Mouse (Mus musculus): ENCODE measurements at regions not wholly inside any gene's neighbourhood (a gene's known extent, or its start where the extent isn't known, plus 50 kb on each side); places are given as distances from the start of the nearest gene placed in this dataset.

DNA sequence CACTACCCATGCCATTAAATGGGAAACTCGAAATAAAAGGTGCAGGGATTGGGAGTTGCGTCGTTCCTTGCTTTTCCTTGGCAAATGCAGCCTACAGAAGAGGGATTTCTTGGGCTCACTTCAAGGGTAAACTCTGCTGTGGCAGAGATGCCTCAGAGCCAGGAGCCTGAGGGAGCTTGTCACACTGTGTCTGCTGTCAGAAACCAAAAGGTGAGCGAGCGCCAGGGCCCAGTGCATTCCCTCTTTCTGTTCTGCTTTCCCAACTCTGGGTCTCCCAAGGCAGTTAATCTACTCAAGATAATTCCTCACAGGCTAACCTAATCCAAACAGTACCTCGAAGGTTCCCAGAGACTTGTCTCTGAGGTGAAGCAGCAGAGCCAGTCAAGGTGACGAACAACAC lies 179.5 kb downstream of the Ttc8 start:
- DNase-seq = no peak

- DNase-seq = no peak
Observed at GRCm38 (mm10) chr12:99108616-99109015, 188.2 kb downstream of the Ttc8 start.

- no peak for DNase-seq
Observed at GRCm38 (mm10) chr12:99113781-99114180, 193.4 kb downstream of the Ttc8 start.

DNA sequence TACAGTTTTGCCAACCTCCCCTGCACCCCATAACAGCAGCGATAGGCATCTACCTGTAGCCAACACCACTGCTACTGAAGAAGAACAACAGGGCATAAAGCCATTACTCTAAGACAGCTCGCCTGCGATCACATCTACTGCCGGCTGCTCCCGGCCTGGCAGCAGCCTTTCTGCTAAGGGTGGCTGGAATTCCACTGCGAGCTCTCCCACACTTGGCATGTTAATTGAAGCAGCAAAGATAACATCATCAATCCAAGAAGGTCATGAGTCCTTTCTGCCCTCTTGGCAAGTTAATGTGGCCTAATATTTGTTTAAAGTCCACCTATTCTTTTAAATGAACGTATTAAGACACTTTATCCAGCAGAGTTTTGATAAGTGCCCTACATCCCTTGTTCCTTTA lies 196.1 kb downstream of the Ttc8 start:
- DNase-seq = no peak

DNA sequence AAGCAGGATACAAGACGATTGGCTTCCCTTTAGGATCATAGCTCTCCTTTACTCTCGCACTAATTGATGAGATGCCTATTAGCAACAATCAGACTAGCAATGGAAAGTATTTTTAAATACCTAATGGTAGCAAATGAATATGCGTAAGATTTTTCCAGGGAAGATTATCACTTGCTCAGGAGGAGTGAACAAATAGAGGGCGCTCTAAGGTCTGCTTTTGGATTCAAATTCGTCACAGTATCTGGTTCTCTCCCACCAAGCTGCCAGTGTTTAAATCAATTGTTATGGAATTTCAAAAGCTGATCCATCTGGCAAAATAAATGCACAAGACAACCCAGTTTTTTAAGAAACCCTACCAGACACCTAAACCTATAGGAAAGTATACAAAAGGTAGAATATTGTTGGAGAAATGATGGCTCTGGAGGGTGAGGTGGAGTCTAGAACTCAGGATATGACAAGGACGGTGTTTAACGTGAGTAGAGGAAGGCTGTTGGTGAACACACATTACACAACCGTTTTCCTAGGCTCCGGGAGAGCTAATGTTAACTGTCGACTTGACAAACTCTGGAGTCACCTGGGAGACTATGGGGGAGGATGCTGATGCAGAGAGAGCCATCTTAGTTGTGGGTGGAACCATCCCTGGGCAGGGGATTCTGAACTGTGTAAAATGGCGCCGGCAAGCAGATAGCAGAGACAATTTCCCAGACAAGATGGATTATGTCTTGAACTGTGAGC lies 198.2 kb downstream of the Ttc8 start:
- DNase-seq = no peak

DNA sequence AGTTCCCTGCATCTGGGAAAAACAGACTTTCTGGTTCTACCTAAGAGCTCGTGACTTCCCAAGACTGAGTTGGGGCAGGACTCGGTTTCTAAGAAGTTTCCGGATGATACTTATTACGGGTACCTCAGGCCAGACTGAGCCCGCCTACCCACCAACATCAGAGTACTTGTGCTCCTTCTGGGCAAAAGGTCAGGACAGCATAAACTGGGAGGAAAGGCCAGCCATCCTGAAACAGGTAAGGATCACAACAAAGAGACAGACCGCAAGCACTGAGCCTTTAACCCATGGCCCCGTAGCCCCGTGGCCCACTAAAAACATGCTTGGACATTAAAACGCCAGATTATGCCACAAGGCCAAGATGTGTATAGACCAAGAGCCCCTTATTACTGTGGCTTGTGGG lies 199.6 kb downstream of the Ttc8 start:
- DNase-seq = no peak

- DNase-seq = peak; percentile 54
Observed at GRCm38 (mm10) chr12:99123611-99124495, 203.5 kb downstream of the Ttc8 start.

- no peak for DNase-seq
Observed at GRCm38 (mm10) chr12:99126129-99126528, 205.8 kb downstream of the Ttc8 start.

Data from kidney, postnatal 10 days (tissue).